Comparison of ENCODE assay signal across 8 mouse cellular contexts in genomic region chr11:118476396-118477373, GRCm38 (mm10). TPM values are rescaled to one million over a fixed set of nuclear protein-coding genes. Genes with fewer than 3 reads are reported as not detected.
DNase-seq lines count a peak whose midpoint lies in the region; ATAC-seq lines count a peak whose summit lies in the region.

Engase (plus strand) TSS chr11:118476829.

- no peaks in the 10 kb centered on the region for H3K27me3 ChIP-seq in heart, embryonic 14.5 days (ENCODE audit: control insufficient read depth, insufficient read depth, low read length)
- H3K27me3 ChIP-seq in liver, embryonic 13.5 days: no peaks in the 10 kb centered on the region
- H3K27me3 ChIP-seq in stomach, embryonic 16.5 days (ENCODE audit: control insufficient read depth, insufficient read depth, low read length): no peaks in the 10 kb centered on the region

- peak within 1 kb of the TSS; percentile 72 to 79 for H3K4me3 ChIP-seq in heart, embryonic 14.5 days (ENCODE audit: control insufficient read depth in 1 of 2, insufficient read depth in 1 of 2, low read depth in 1 of 2, low read length in 2 of 2)
- H3K4me3 ChIP-seq in liver, embryonic 13.5 days (replicated peaks): peak within 1 kb of the TSS; percentile 74
- H3K4me3 ChIP-seq in stomach, embryonic 16.5 days (replicated peaks; ENCODE audit: low read length): peak within 1 kb of the TSS; percentile 87

- ATAC-seq in CD4-positive, CD25-positive, alpha-beta regulatory T cell, adult 4 months: peak; percentile 100
- peak; percentile 98 for ATAC-seq in heart, embryonic 14.5 days (ENCODE audit: insufficient number of reproducible peaks, insufficient read depth, low FRiP score, low read depth)
- peak; percentile 99 for ATAC-seq in liver, embryonic 13.5 days (ENCODE audit: low read depth)
- peak; percentile 99 for ATAC-seq in stomach, embryonic 16.5 days (ENCODE audit: insufficient read depth, low FRiP score)

- peak; percentile 74 for DNase-seq in c-Kit-negative CD71-positive TER-119-positive erythroid progenitor cells, embryonic 14.5 days (ENCODE audit: low read depth, low spot score)
- peak; percentile 91 for DNase-seq in fibroblast of lung, adult 2 months (ENCODE audit: low read depth)
- peak; percentile 98 for DNase-seq in kidney, postnatal 14 days
- DNase-seq in liver, embryonic 13.5 days: peak; percentile 93
- peak; percentile 94 for DNase-seq in neural tube, embryonic 10.5 days (ENCODE audit: extremely low spot score, low spot score)

- under 1% methylated on average over 56 of the region's 57 CpGs for WGBS in heart, embryonic 14.5 days
- under 1% methylated on average over 57 of the region's 57 CpGs for whole genome bisulfite sequencing in liver, embryonic 13.5 days (ENCODE audit: insufficient replicate concordance)
- under 1% methylated on average over 57 of the region's 57 CpGs for WGBS in stomach, embryonic 16.5 days

- H3K9me3 ChIP-seq in heart, embryonic 14.5 days (ENCODE audit: control insufficient read depth, low read length): no peaks in the 10 kb centered on the region
- no peaks in the 10 kb centered on the region for H3K9me3 ChIP-seq in liver, embryonic 13.5 days (replicated peaks)
- H3K9me3 ChIP-seq in stomach, embryonic 16.5 days (replicated peaks; ENCODE audit: control insufficient read depth, low read length): no peaks in the 10 kb centered on the region

- H3K4me2 ChIP-seq in heart, embryonic 14.5 days (ENCODE audit: low read length): peak within 1 kb of the TSS; percentile 96
- peak within 1 kb of the TSS; percentile 94 for H3K4me2 ChIP-seq in liver, embryonic 13.5 days
- peak within 1 kb of the TSS; percentile 96 for H3K4me2 ChIP-seq in stomach, embryonic 16.5 days (ENCODE audit: low read depth, low read length)

- peaks cover 3 to 8% of the 10 kb centered on the region in 2 experiments; a peak in 1 of 4 replicates for H3K4me1 ChIP-seq in heart, embryonic 14.5 days (ENCODE audit: control insufficient read depth in 2 of 2, insufficient read depth in 2 of 2, low read length in 2 of 2)
- peaks cover 62% of the 10 kb centered on the region for H3K4me1 ChIP-seq in liver, embryonic 13.5 days (replicated peaks)
- peaks cover 10% of the 10 kb centered on the region for H3K4me1 ChIP-seq in stomach, embryonic 16.5 days (ENCODE audit: control insufficient read depth, insufficient read depth, low read length)

- peak within 1 kb of the TSS; percentile 31 to 42; a peak in 2 of 4 replicates for H3K27ac ChIP-seq in heart, embryonic 14.5 days (replicated peaks in 1 of 2; ENCODE audit: control insufficient read depth in 1 of 2, insufficient read depth in 1 of 2, low read depth in 2 of 2, low read length in 2 of 2)
- peak within 1 kb of the TSS; percentile 74 for H3K27ac ChIP-seq in liver, embryonic 13.5 days
- H3K27ac ChIP-seq in stomach, embryonic 16.5 days (ENCODE audit: low read length): peak within 1 kb of the TSS; percentile 26; the same call in 1 of the 2 replicates

- H3K9ac ChIP-seq in heart, embryonic 14.5 days (ENCODE audit: low read length): peak within 1 kb of the TSS; percentile 82
- H3K9ac ChIP-seq in liver, embryonic 13.5 days: peak within 1 kb of the TSS; percentile 88
- peak within 1 kb of the TSS; percentile 90 for H3K9ac ChIP-seq in stomach, embryonic 16.5 days (ENCODE audit: low read length)

- 0 out of 2 replicates have a peak, but pooled peaks cover 6% of the 10 kb centered on the region for H3K36me3 ChIP-seq in heart, embryonic 14.5 days (ENCODE audit: control insufficient read depth, insufficient read depth, low read length)
- peaks cover 20% of the 10 kb centered on the region for H3K36me3 ChIP-seq in liver, embryonic 13.5 days
- no peaks in the 10 kb centered on the region for H3K36me3 ChIP-seq in stomach, embryonic 16.5 days (ENCODE audit: control insufficient read depth, insufficient read depth, low read length)

RNA-seq across cellular contexts. Expression of gene Engase, which starts in this region (rescaled TPM):
- polyA plus RNA-seq in CD4-positive, CD25-positive, alpha-beta regulatory T cell, adult 4 months (2017; shearing (Covaris generic)): 1 to 10 TPM; 2.3 to 5.1 TPM
- 3.1 and 4.8 TPM in 2 replicates for polyA plus RNA-seq in heart, embryonic 14.5 days (2014; fragmentation: Nextera tagmentation; extraction: Ambion mirVana)
- 8.1 and 8.8 TPM in 2 replicates for polyA plus RNA-seq in liver, embryonic 13.5 days (2015; fragmentation: Nextera tagmentation; extraction: Ambion mirVana)
- polyA plus RNA-seq in stomach, embryonic 16.5 days (2015; fragmentation: Nextera tagmentation; extraction: Ambion mirVana): 10.0 and 11.3 TPM in 2 replicates

Comparison
In these comparisons a context has a peak if more than half of its experiments do, and no peak if none do; other contexts are left out.
1. Peak in every context shown above with its lines: DNase-seq, ATAC-seq, H3K4me3 ChIP-seq and H3K27ac ChIP-seq.